Mouse (Mus musculus): ENCODE data around the gene Mindy4. TPM values are rescaled to one million over a fixed set of nuclear protein-coding genes. Genes with fewer than 3 reads are reported as not detected.

Mindy4 gene
- polyA plus RNA-seq, 1 experiment from 2014 or later: 2.9 TPM

GRCm38 (mm10) chr6:55263490-55264046, 60.4 kb downstream of the Mindy4 start:
- DNase-seq (ENCODE audit: low spot score) (no peak), ATAC-seq (ENCODE audit: low FRiP score, low TSS enrichment) (no peak)
- Histone ChIP-seq H3K4me3 (ENCODE audit: low read depth, low read length) (no peak overlapping the region), H3K9me3 (ENCODE audit: control insufficient read depth, low read length) (no peaks in the 10 kb centered on the region), H3K27ac (replicated peaks) (no peak overlapping the region), H3K9ac (ENCODE audit: low read length) (no peak overlapping the region), H3K4me1 (replicated peaks; ENCODE audit: control insufficient read depth, insufficient read depth) (no peaks in the 10 kb centered on the region), H3K27me3 (ENCODE audit: control insufficient read depth, insufficient read depth, low read length) (no peaks in the 10 kb centered on the region), H3K36me3 (ENCODE audit: control insufficient read depth, insufficient read depth, low read length) (no peaks in the 10 kb centered on the region), H3K4me2 (replicated peaks; ENCODE audit: low read depth) (no peak overlapping the region)
- 82% methylated on average over 5 of the region's 5 CpGs for WGBS
- no peak for TF ChIP-seq CTCF (IDR thresholded peaks at IDR 0.05; ENCODE audit: low read depth)
- no peak for TF ChIP-seq EP300 (optimal IDR thresholded peaks at IDR 0.05)

- Histone ChIP-seq H3K36me3 (ENCODE audit: control insufficient read depth, insufficient read depth, low read length) (no peaks in the 10 kb centered on the region), H3K4me1 (replicated peaks; ENCODE audit: control insufficient read depth, insufficient read depth) (no peaks in the 10 kb centered on the region), H3K27me3 (ENCODE audit: control insufficient read depth, insufficient read depth, low read length) (no peaks in the 10 kb centered on the region), H3K4me3 (ENCODE audit: low read depth, low read length) (no peak overlapping the region), H3K27ac (replicated peaks) (no peak overlapping the region), H3K4me2 (replicated peaks; ENCODE audit: low read depth) (no peak overlapping the region), H3K9me3 (ENCODE audit: control insufficient read depth, low read length) (no peaks in the 10 kb centered on the region), H3K9ac (ENCODE audit: low read length) (no peak overlapping the region)
- 85% methylated on average over 7 of the region's 7 CpGs for WGBS
- no peak for ATAC-seq (ENCODE audit: low FRiP score, low TSS enrichment)
- DNase-seq (ENCODE audit: low spot score): no peak
- no peak for TF ChIP-seq EP300 (optimal IDR thresholded peaks at IDR 0.05)
- no peak for TF ChIP-seq CTCF (IDR thresholded peaks at IDR 0.05; ENCODE audit: low read depth)
These were observed 61.7 kb downstream of the Mindy4 start for GRCm38 (mm10) chr6:55264741-55265366.

GRCm38 (mm10) chr6:55272952-55273351, 69.8 kb downstream of the Mindy4 start:
- Histone ChIP-seq H3K4me1 (replicated peaks; ENCODE audit: control insufficient read depth, insufficient read depth) (no peaks in the 10 kb centered on the region), H3K27me3 (ENCODE audit: control insufficient read depth, insufficient read depth, low read length) (no peaks in the 10 kb centered on the region), H3K27ac (replicated peaks) (no peak overlapping the region), H3K36me3 (ENCODE audit: control insufficient read depth, insufficient read depth, low read length) (no peaks in the 10 kb centered on the region), H3K4me2 (replicated peaks; ENCODE audit: low read depth) (no peak overlapping the region), H3K4me3 (ENCODE audit: low read depth, low read length) (no peak overlapping the region), H3K9me3 (ENCODE audit: control insufficient read depth, low read length) (no peaks in the 10 kb centered on the region), H3K9ac (ENCODE audit: low read length) (no peak overlapping the region)
- DNase-seq (ENCODE audit: low spot score) (no peak), ATAC-seq (ENCODE audit: low FRiP score, low TSS enrichment) (no peak)
- TF ChIP-seq EP300 (optimal IDR thresholded peaks at IDR 0.05): no peak
- TF ChIP-seq CTCF (IDR thresholded peaks at IDR 0.05; ENCODE audit: low read depth): no peak
- 87% methylated on average over 7 of the region's 7 CpGs for WGBS

- no peak overlapping the region for H3K4me3 ChIP-seq (ENCODE audit: low read depth, low read length)
- no peak overlapping the region for H3K4me2 ChIP-seq (replicated peaks; ENCODE audit: low read depth)
- H3K9me3 ChIP-seq (ENCODE audit: control insufficient read depth, low read length): no peaks in the 10 kb centered on the region
- no peak overlapping the region for H3K9ac ChIP-seq (ENCODE audit: low read length)
- no peaks in the 10 kb centered on the region for H3K27me3 ChIP-seq (ENCODE audit: control insufficient read depth, insufficient read depth, low read length)
- ATAC-seq (ENCODE audit: low FRiP score, low TSS enrichment) (no peak), DNase-seq (ENCODE audit: low spot score) (no peak)
- no peaks in the 10 kb centered on the region for H3K4me1 ChIP-seq (replicated peaks; ENCODE audit: control insufficient read depth, insufficient read depth)
- WGBS: 76% methylated on average over 5 of the region's 5 CpGs
- TF ChIP-seq CTCF (IDR thresholded peaks at IDR 0.05; ENCODE audit: low read depth): no peak
- no peak for TF ChIP-seq EP300 (optimal IDR thresholded peaks at IDR 0.05)
- H3K36me3 ChIP-seq (ENCODE audit: control insufficient read depth, insufficient read depth, low read length): no peaks in the 10 kb centered on the region
- no peak overlapping the region for H3K27ac ChIP-seq (replicated peaks)
These were observed 70.3 kb downstream of the Mindy4 start for GRCm38 (mm10) chr6:55273463-55273862.

- H3K27me3 ChIP-seq (ENCODE audit: control insufficient read depth, insufficient read depth, low read length): no peaks in the 10 kb centered on the region
- no peak overlapping the region for H3K4me2 ChIP-seq (replicated peaks; ENCODE audit: low read depth)
- H3K9me3 ChIP-seq (ENCODE audit: control insufficient read depth, low read length): no peaks in the 10 kb centered on the region
- no peaks in the 10 kb centered on the region for H3K4me1 ChIP-seq (replicated peaks; ENCODE audit: control insufficient read depth, insufficient read depth)
- DNase-seq (ENCODE audit: low spot score) (no peak), ATAC-seq (ENCODE audit: low FRiP score, low TSS enrichment) (no peak)
- H3K27ac ChIP-seq (replicated peaks): no peak overlapping the region
- TF ChIP-seq EP300 (optimal IDR thresholded peaks at IDR 0.05) (no peak), CTCF (IDR thresholded peaks at IDR 0.05; ENCODE audit: low read depth) (no peak)
- WGBS: 80% methylated on average over 10 of the region's 10 CpGs
- no peaks in the 10 kb centered on the region for H3K36me3 ChIP-seq (ENCODE audit: control insufficient read depth, insufficient read depth, low read length)
- H3K9ac ChIP-seq (ENCODE audit: low read length): no peak overlapping the region
- no peak overlapping the region for H3K4me3 ChIP-seq (ENCODE audit: low read depth, low read length)
These were observed 71.8 kb downstream of the Mindy4 start for GRCm38 (mm10) chr6:55275000-55275399.

GRCm38 (mm10) chr6:55275786-55276185, 72.6 kb downstream of the Mindy4 start:
- Histone ChIP-seq H3K36me3 (ENCODE audit: control insufficient read depth, insufficient read depth, low read length) (no peaks in the 10 kb centered on the region), H3K27ac (replicated peaks) (no peak overlapping the region), H3K4me2 (replicated peaks; ENCODE audit: low read depth) (no peak overlapping the region), H3K9ac (ENCODE audit: low read length) (no peak overlapping the region), H3K27me3 (ENCODE audit: control insufficient read depth, insufficient read depth, low read length) (no peaks in the 10 kb centered on the region), H3K9me3 (ENCODE audit: control insufficient read depth, low read length) (no peaks in the 10 kb centered on the region), H3K4me3 (ENCODE audit: low read depth, low read length) (no peak overlapping the region), H3K4me1 (replicated peaks; ENCODE audit: control insufficient read depth, insufficient read depth) (no peaks in the 10 kb centered on the region)
- no peak for DNase-seq (ENCODE audit: low spot score)
- no peak for TF ChIP-seq EP300 (optimal IDR thresholded peaks at IDR 0.05)
- no peak for TF ChIP-seq CTCF (IDR thresholded peaks at IDR 0.05; ENCODE audit: low read depth)
- 84% methylated on average over 8 of the region's 8 CpGs for WGBS
- ATAC-seq (ENCODE audit: low FRiP score, low TSS enrichment): no peak

Measured in stomach, postnatal 0 days (tissue).